Mouse (Mus musculus) limb, embryonic 15.5 days (tissue): ENCODE results near the gene Ifngr2. TPM values are rescaled to one million over a fixed set of nuclear protein-coding genes. Genes with fewer than 3 reads are reported as not detected.

ENCODE experiments used
- ATAC-seq: fragments of 200-750 bp; cut with Nextera tagmentation; 2 replicates; pipeline ENCODE4 v1.8.0; 2017; ENCODE audit warnings: low read depth, moderate TSS enrichment; ENCODE audit not compliant: insufficient number of reproducible peaks, low FRiP score, low TSS enrichment
- H3K27ac ChIP-seq: fragments of 300-500 bp; sonication (generic); 2 replicates; pipeline ENCODE4 v1.5.1; 2015; ENCODE audit warnings: moderate library complexity, mild to moderate bottlenecking, inconsistent platforms
- H3K27me3 ChIP-seq: fragments of 300-500 bp; sonication (generic); 2 replicates; pipeline ENCODE4 v1.6.1; 2015; ENCODE audit warnings: inconsistent platforms
- H3K36me3 ChIP-seq: fragments of 300-500 bp; sonication (generic); 2 replicates; pipeline ENCODE4 v1.6.1; 2015; ENCODE audit warnings: inconsistent platforms
- H3K4me1 ChIP-seq: fragments of 300-500 bp; sonication (generic); 2 replicates; pipeline ENCODE4 v1.6.1; 2015; ENCODE audit warnings: inconsistent platforms
- H3K4me2 ChIP-seq: fragments of 300-500 bp; sonication (generic); 2 replicates; pipeline ENCODE4 v1.6.1; 2015; ENCODE audit warnings: mild to moderate bottlenecking, inconsistent platforms
- H3K4me3 ChIP-seq: fragments of 300-500 bp; sonication (generic); 2 replicates; pipeline ENCODE4 v1.5.1; 2015; ENCODE audit warnings: mild to moderate bottlenecking, inconsistent platforms
- H3K9ac ChIP-seq: fragments of 300-500 bp; sonication (generic); 2 replicates; pipeline ENCODE4 v1.6.1; 2015; ENCODE audit warnings: inconsistent platforms
- H3K9me3 ChIP-seq: fragments of 300-500 bp; sonication (generic); 2 replicates; pipeline ENCODE4 v1.6.1; 2016; ENCODE audit warnings: inconsistent platforms
- WGBS: fragments of 180-500 bp; shearing (Covaris S2); methylation state at CpG from one replicate; pipeline ENCODE4 v1.1.7; 2015; 5-methylcytosine and 5-hydroxymethylcytosine counted together
- polyA plus RNA-seq: library from polyadenylated mRNA; unstranded; fragments of >200 nt; fragmentation: Nextera tagmentation; extraction: Ambion mirVana; gene quantifications from 2 replicates; pipeline ENCODE4 v1.2.1, GENCODE M21; 2015

The Ifngr2 gene
- polyA plus RNA-seq, 1 experiment from 2014 or later = 56.6 TPM

- peak overlapping the region; percentile 51 for H3K27ac ChIP-seq
- H3K27me3 ChIP-seq = peaks cover 10% of the 10 kb centered on the region
- H3K9me3 ChIP-seq = no peaks in the 10 kb centered on the region
- 1% methylated on average over 65 of the region's 75 CpGs for WGBS
- H3K4me1 ChIP-seq = peaks cover 16% of the 10 kb centered on the region
- peak overlapping the region; percentile 64 for H3K9ac ChIP-seq
- H3K4me2 ChIP-seq = peak overlapping the region; percentile 95
- no peaks in the 10 kb centered on the region for H3K36me3 ChIP-seq
- ATAC-seq = peak; percentile 64; the same call in 1 of the 2 replicates
- H3K4me3 ChIP-seq = peak overlapping the region; percentile 84
Observed at GRCm38 (mm10) chr16:91596779-91597671, 50.2 kb downstream of the Ifngr2 start.

- Histone ChIP-seq H3K27me3 (peaks cover 10% of the 10 kb centered on the region), H3K27ac (peak within 1 kb of the TSS; percentile 51), H3K36me3 (no peaks in the 10 kb centered on the region), H3K4me1 (peaks cover 16% of the 10 kb centered on the region), H3K4me2 (peak within 1 kb of the TSS; percentile 95), H3K9me3 (no peaks in the 10 kb centered on the region), H3K4me3 (peak within 1 kb of the TSS; percentile 84), H3K9ac (peak within 1 kb of the TSS; percentile 64)
- ATAC-seq = peak; percentile 99
- WGBS = under 1% methylated on average over 29 of the region's 34 CpGs
Observed at GRCm38 (mm10) chr16:91597672-91598010, 50.8 kb downstream of the Ifngr2 start, which contains the start of gene Tmem50b. TSS of gene Tmem50b (minus strand) at chr16:91597800.

DNA sequence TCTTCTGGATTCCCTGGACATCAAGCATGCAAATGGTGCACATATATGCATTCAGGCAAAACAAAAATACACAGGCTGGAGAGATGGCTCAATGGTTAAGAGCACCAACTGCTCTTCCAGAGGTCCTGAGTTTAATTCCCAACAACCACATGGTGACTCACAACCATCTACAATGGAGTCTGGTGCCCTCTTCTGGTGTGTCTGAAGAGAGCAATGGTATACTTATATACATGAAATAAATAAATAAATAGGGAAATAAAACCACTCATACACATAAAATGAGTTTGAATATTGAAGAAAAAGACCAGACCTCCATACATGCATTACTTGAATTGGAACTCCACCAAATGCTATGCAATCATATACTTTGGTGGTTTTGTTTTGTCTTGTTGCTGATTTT, 52.4 kb downstream of the Ifngr2 start:
- Histone ChIP-seq H3K27me3 (peaks cover 10% of the 10 kb centered on the region), H3K27ac (no peak overlapping the region), H3K36me3 (no peaks in the 10 kb centered on the region), H3K9ac (no peak overlapping the region), H3K4me3 (no peak overlapping the region), H3K9me3 (no peaks in the 10 kb centered on the region), H3K4me2 (no peak overlapping the region), H3K4me1 (peaks cover 16% of the 10 kb centered on the region)
- no peak for ATAC-seq

DNA sequence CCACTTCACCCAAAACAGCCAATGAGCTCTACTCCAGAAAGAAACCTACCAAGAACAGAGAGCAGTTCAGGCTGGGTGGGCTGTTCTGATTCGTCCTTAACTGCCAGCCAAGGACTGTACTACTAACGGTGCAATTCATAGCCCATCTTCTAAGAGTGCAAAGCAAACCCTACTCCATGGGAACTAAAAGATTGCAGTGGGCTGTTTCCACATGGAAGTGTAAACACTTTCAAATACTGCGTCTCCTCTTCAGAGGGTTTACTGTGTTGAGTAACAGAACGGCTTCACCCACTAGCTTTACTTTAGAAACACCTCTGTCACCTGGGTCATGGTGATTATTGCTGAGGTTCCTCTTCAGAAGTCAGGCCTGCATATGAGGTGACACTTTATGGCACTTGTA, 54.2 kb downstream of the Ifngr2 start:
- Histone ChIP-seq H3K4me2 (no peak overlapping the region), H3K4me3 (no peak overlapping the region), H3K4me1 (peaks cover 11% of the 10 kb centered on the region), H3K36me3 (no peaks in the 10 kb centered on the region), H3K27ac (no peak overlapping the region), H3K9me3 (no peaks in the 10 kb centered on the region), H3K9ac (no peak overlapping the region), H3K27me3 (peaks cover 10% of the 10 kb centered on the region)
- WGBS = 45% methylated on average over 4 of the region's 4 CpGs
- no peak for ATAC-seq

- Histone ChIP-seq H3K9me3 (no peaks in the 10 kb centered on the region), H3K9ac (no peak overlapping the region), H3K27ac (no peak overlapping the region), H3K4me1 (peaks cover 6% of the 10 kb centered on the region), H3K36me3 (no peaks in the 10 kb centered on the region), H3K27me3 (peaks cover 10% of the 10 kb centered on the region), H3K4me3 (no peak overlapping the region), H3K4me2 (no peak overlapping the region)
- no peak for ATAC-seq
- WGBS = 40% methylated on average over 9 of the region's 9 CpGs
Observed at GRCm38 (mm10) chr16:91601693-91602092, 54.8 kb downstream of the Ifngr2 start.

DNA sequence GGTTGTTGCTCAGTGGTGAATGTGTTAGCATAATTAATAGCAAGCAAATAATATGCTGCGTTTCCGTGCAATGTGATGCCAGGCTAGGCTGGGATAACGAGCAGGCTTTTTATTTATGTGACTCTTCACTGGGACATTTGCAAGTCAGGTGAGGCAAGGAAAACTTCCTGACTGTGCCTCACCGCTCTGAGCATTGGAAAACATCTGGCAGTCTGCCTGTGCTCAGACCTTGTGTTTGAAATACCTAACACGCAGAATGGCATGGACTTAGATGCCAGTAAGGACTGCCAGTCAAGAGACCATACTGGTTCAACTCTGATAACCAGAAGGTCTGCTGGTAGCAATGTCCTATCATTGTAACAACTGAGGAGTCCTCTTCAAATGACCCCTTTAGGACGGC, 58.3 kb downstream of the Ifngr2 start:
- no peak for ATAC-seq
- H3K27ac ChIP-seq = no peak overlapping the region
- WGBS = 56% methylated on average over 6 of the region's 6 CpGs
- no peaks in the 10 kb centered on the region for H3K9me3 ChIP-seq
- no peak overlapping the region for H3K9ac ChIP-seq
- no peaks in the 10 kb centered on the region for H3K4me1 ChIP-seq
- H3K36me3 ChIP-seq = no peaks in the 10 kb centered on the region
- no peaks in the 10 kb centered on the region for H3K27me3 ChIP-seq
- no peak overlapping the region for H3K4me3 ChIP-seq
- no peak overlapping the region for H3K4me2 ChIP-seq

GRCm38 (mm10) chr16:91606958-91607357, 60.1 kb downstream of the Ifngr2 start:
- no peak overlapping the region for H3K9ac ChIP-seq
- no peak overlapping the region for H3K4me3 ChIP-seq
- H3K9me3 ChIP-seq = no peaks in the 10 kb centered on the region
- H3K36me3 ChIP-seq = no peaks in the 10 kb centered on the region
- no peak overlapping the region for H3K27ac ChIP-seq
- H3K4me2 ChIP-seq = no peak overlapping the region
- no peaks in the 10 kb centered on the region for H3K27me3 ChIP-seq
- WGBS = 83% methylated on average over 8 of the region's 8 CpGs
- no peaks in the 10 kb centered on the region for H3K4me1 ChIP-seq
- ATAC-seq = no peak

DNA sequence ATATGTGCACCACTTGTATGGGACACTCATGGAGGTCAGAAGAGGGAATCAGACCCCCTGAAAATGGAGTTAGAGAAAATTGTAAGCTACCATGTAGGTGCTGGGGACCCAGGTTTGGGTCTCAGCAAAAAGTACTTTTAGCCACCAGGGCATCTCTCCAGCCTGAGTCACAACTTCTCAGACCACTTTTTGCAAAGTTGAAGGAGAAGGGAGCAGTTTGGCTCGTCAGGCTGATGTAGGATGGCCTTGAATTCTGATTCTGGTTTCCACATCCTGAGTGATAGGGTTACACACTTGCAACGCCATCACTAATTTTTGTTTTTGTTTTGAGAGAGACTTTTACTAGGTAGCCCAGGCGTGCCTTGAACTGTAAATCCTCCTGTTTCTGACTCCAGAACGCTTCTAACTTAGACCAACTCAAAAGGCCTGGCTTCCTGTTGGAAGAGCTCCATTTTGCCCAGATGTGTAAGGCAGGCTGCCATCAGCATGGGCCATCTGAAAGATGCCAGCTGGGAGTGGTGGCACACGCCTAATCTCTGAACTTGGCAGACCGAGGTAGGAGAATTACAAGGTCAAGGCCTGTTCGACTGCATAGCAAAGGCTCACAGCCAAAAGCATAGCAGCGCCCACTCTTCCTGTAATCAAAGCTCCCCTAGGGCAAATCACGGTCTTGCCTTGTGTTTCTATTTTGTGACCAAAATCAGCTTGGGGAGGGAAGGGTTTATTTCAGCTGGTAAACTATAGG, 62.8 kb downstream of the Ifngr2 start:
- WGBS = 42% methylated on average over 9 of the region's 9 CpGs
- H3K9me3 ChIP-seq = no peaks in the 10 kb centered on the region
- 0 out of 2 replicates have a peak, but pooled peaks have one; percentile 53 for ATAC-seq

GRCm38 (mm10) chr16:91611248-91611647, 64.4 kb downstream of the Ifngr2 start:
- Histone ChIP-seq H3K9ac (no peak overlapping the region), H3K4me3 (no peak overlapping the region), H3K27ac (no peak overlapping the region), H3K9me3 (no peaks in the 10 kb centered on the region), H3K4me1 (no peaks in the 10 kb centered on the region), H3K27me3 (no peaks in the 10 kb centered on the region), H3K36me3 (no peaks in the 10 kb centered on the region), H3K4me2 (no peak overlapping the region)
- ATAC-seq = no peak
- WGBS = 60% methylated on average over 11 of the region's 11 CpGs

More for the DNA sequence above, 62.8 kb downstream of the Ifngr2 start:
- Histone ChIP-seq H3K4me1 (no peaks in the 10 kb centered on the region), H3K9ac (no peak overlapping the region), H3K4me2 (no peak overlapping the region), H3K27me3 (no peaks in the 10 kb centered on the region), H3K27ac (0 out of 2 replicates have a peak overlapping the region, but pooled peaks have one; percentile 6), H3K36me3 (no peaks in the 10 kb centered on the region), H3K4me3 (no peak overlapping the region)

DNA sequence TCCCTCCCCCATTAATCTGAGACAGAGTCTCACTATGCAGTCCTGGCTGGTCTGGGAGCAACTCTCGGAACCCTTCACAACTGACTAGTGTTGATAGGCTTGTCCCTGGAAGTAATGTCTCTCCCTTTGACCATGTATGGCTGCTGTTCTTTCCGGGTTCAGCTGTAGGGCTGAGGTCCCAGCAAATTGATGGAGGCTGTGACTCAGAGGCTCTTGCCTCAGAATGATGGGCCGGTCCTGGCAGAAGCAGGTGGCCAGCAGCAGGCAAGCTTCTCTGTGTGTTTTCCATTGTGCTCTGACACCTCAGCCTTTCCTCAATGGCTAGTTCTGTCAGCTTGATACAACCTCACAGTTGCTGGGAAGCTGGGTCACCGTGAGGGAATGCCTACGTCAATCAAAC, 65.7 kb downstream of the Ifngr2 start:
- no peak overlapping the region for H3K27ac ChIP-seq
- no peak for ATAC-seq
- H3K9ac ChIP-seq = no peak overlapping the region
- H3K27me3 ChIP-seq = no peaks in the 10 kb centered on the region
- H3K4me1 ChIP-seq = no peaks in the 10 kb centered on the region
- WGBS = 70% methylated on average over 5 of the region's 5 CpGs
- no peaks in the 10 kb centered on the region for H3K9me3 ChIP-seq
- H3K4me2 ChIP-seq = no peak overlapping the region
- H3K4me3 ChIP-seq = no peak overlapping the region
- H3K36me3 ChIP-seq = no peaks in the 10 kb centered on the region

- 78% methylated on average over 6 of the region's 6 CpGs for WGBS
- Histone ChIP-seq H3K27me3 (no peaks in the 10 kb centered on the region), H3K27ac (no peak overlapping the region), H3K9ac (no peak overlapping the region), H3K4me2 (no peak overlapping the region), H3K4me1 (peaks cover 4% of the 10 kb centered on the region), H3K9me3 (no peaks in the 10 kb centered on the region), H3K36me3 (no peaks in the 10 kb centered on the region), H3K4me3 (no peak overlapping the region)
- ATAC-seq = no peak
Observed at GRCm38 (mm10) chr16:91614552-91614951, 67.7 kb downstream of the Ifngr2 start.
